Mouse (Mus musculus): ENCODE measurements around the gene Wnt7a.

Wnt7a gene

GRCm38 (mm10) chr6:91410961-91411368, at the start of gene Wnt7a:
Gene Wnt7a, minus strand, starts transcription at chr6:91411363.
- DNase-seq (ENCODE audit: low read depth, low spot score): no peak

GRCm38 (mm10) chr6:91459471-91459870, 48.3 kb upstream of the Wnt7a start:
- DNase-seq (ENCODE audit: low read depth, low spot score): no peak

GRCm38 (mm10) chr6:91454546-91454945, 43.4 kb upstream of the Wnt7a start:
- no peak for DNase-seq (ENCODE audit: low read depth, low spot score)

GRCm38 (mm10) chr6:91452056-91452455, 40.9 kb upstream of the Wnt7a start:
- no peak for DNase-seq (ENCODE audit: low read depth, low spot score)

- no peak for DNase-seq (ENCODE audit: low read depth, low spot score)
Observed at GRCm38 (mm10) chr6:91449472-91450225, 38.5 kb upstream of the Wnt7a start.

- no peak for DNase-seq (ENCODE audit: low read depth, low spot score)
Observed at GRCm38 (mm10) chr6:91445316-91445715, 34.2 kb upstream of the Wnt7a start.

GRCm38 (mm10) chr6:91441145-91441662, 30.0 kb upstream of the Wnt7a start:
- DNase-seq (ENCODE audit: low read depth, low spot score): no peak

GRCm38 (mm10) chr6:91440474-91441144, 29.4 kb upstream of the Wnt7a start:
- peak; percentile 94 for DNase-seq (ENCODE audit: low read depth, low spot score)

- DNase-seq (ENCODE audit: low read depth, low spot score): no peak
Observed at GRCm38 (mm10) chr6:91424151-91424550, 13.0 kb upstream of the Wnt7a start.

- DNase-seq (ENCODE audit: low read depth, low spot score): no peak
Observed at GRCm38 (mm10) chr6:91421629-91422028, 10.5 kb upstream of the Wnt7a start.

- DNase-seq (ENCODE audit: low read depth, low spot score): no peak
Observed at GRCm38 (mm10) chr6:91417291-91417845, 6.2 kb upstream of the Wnt7a start.

- DNase-seq (ENCODE audit: low read depth, low spot score): no peak
Observed at GRCm38 (mm10) chr6:91416146-91416545, 5.0 kb upstream of the Wnt7a start.

GRCm38 (mm10) chr6:91414890-91415289, 3.7 kb upstream of the Wnt7a start:
- DNase-seq (ENCODE audit: low read depth, low spot score): peak; percentile 21

- peak; percentile 52 for DNase-seq (ENCODE audit: low read depth, low spot score)
Observed at GRCm38 (mm10) chr6:91411369-91411981, 312 bp upstream of the Wnt7a start.

- DNase-seq (ENCODE audit: low read depth, low spot score): no peak
Observed at GRCm38 (mm10) chr6:91410168-91410780, 889 bp downstream of the Wnt7a start.

- no peak for DNase-seq (ENCODE audit: low read depth, low spot score)
Observed at GRCm38 (mm10) chr6:91409448-91410167, 1.6 kb downstream of the Wnt7a start.

GRCm38 (mm10) chr6:91408616-91409015, 2.5 kb downstream of the Wnt7a start:
- no peak for DNase-seq (ENCODE audit: low read depth, low spot score)

- DNase-seq (ENCODE audit: low read depth, low spot score): no peak
Observed at GRCm38 (mm10) chr6:91401591-91401990, 9.6 kb downstream of the Wnt7a start.

GRCm38 (mm10) chr6:91400514-91400913, 10.6 kb downstream of the Wnt7a start:
- no peak for DNase-seq (ENCODE audit: low read depth, low spot score)

- no peak for DNase-seq (ENCODE audit: low read depth, low spot score)
Observed at GRCm38 (mm10) chr6:91392475-91393174, 18.5 kb downstream of the Wnt7a start.

Data from retina, postnatal 7 days (tissue).